Comparison of ENCODE assay signal across 13 mouse cellular contexts in genomic region chr5:57931331-57931730, GRCm38 (mm10).
"Had no signal": no experiment of that assay in that cellular context is flagged by ENCODE, and none has a peak within 500 bp of the region (broad histone marks: within the 10 kb centered on the region; RNA-seq: fewer than 3 reads in every experiment).

No protein-coding gene starts in this region.

- H3K9ac ChIP-seq: liver, embryonic 13.5 days had no signal

- H3K27ac ChIP-seq: kidney, postnatal 0 days; left cerebral cortex, adult 2 months; liver, embryonic 13.5 days had no signal

- H3K36me3 ChIP-seq: liver, embryonic 13.5 days had no signal

- H3K9me3 ChIP-seq: liver, embryonic 13.5 days had no signal

- H3K4me1 ChIP-seq: liver, embryonic 13.5 days had no signal

- H3K4me3 ChIP-seq: left cerebral cortex, adult 2 months; liver, embryonic 13.5 days had no signal

- DNase-seq: kidney, postnatal 25 days; layer of hippocampus, postnatal 36 days; liver, embryonic 13.5 days; lung, adult 2 months; lung, postnatal 14 days; lung, postnatal 4 days; midbrain, embryonic 14.5 days; thymus, adult 2 months; thymus, postnatal 14 days; thymus, postnatal 4 days had no signal

- H3K27me3 ChIP-seq: liver, embryonic 13.5 days had no signal

- H3K4me2 ChIP-seq: liver, embryonic 13.5 days; midbrain, embryonic 11.5 days had no signal
